16 mouse cellular contexts compared by ENCODE assay signal in genomic region chr10:118624368-118624767, GRCm38 (mm10).
"Had no signal": no experiment of that assay in that cellular context is flagged by ENCODE, and none has a peak within 500 bp of the region (broad histone marks: within the 10 kb centered on the region; RNA-seq: fewer than 3 reads in every experiment).

No protein-coding gene starts in this region.

- DNase-seq: retina, postnatal 1 day; right cerebral cortex, adult 18-20 months; right cerebral cortex, postnatal 14 days; right cerebral cortex, postnatal 25 days; right cerebral cortex, postnatal 4 days; spleen, adult 18-20 months; thymus, adult 18-20 months; thymus, adult 2 months; thymus, postnatal 14 days; thymus, postnatal 25 days; thymus, postnatal 36 days; thymus, postnatal 4 days had no signal

- H3K4me2 ChIP-seq: neural tube, embryonic 13.5 days; neural tube, embryonic 15.5 days; stomach, embryonic 15.5 days had no signal

- H3K4me1 ChIP-seq: neural tube, embryonic 13.5 days; neural tube, embryonic 15.5 days; stomach, embryonic 15.5 days had no signal

- H3K27ac ChIP-seq: neural tube, embryonic 13.5 days; neural tube, embryonic 15.5 days; stomach, embryonic 15.5 days; stomach, postnatal 0 days had no signal

- H3K9me3 ChIP-seq: neural tube, embryonic 13.5 days; neural tube, embryonic 15.5 days; stomach, embryonic 15.5 days had no signal

- H3K36me3 ChIP-seq: neural tube, embryonic 13.5 days; neural tube, embryonic 15.5 days; stomach, embryonic 15.5 days had no signal

- H3K4me3 ChIP-seq: neural tube, embryonic 13.5 days; neural tube, embryonic 15.5 days; stomach, embryonic 15.5 days had no signal

- H3K27me3 ChIP-seq: neural tube, embryonic 13.5 days; neural tube, embryonic 15.5 days; stomach, embryonic 15.5 days had no signal

- H3K9ac ChIP-seq: neural tube, embryonic 13.5 days; neural tube, embryonic 15.5 days; stomach, embryonic 15.5 days had no signal
